Mouse (Mus musculus) liver, postnatal 0 days (tissue): ENCODE measurements around the gene Fam114a1.

Experiments used
- CTCF ChIP-seq: sonication (generic); IDR thresholded peaks from 2 replicates; pipeline ENCODE4 v1.5.1; 2016; ENCODE audit warnings: antibody characterized with exemption, low read depth
- EP300 ChIP-seq: IDR thresholded peaks from 2 replicates; pipeline ENCODE4 v1.6.1; 2016; ENCODE audit warnings: antibody characterized with exemption, low read depth, mild to moderate bottlenecking

DNA sequence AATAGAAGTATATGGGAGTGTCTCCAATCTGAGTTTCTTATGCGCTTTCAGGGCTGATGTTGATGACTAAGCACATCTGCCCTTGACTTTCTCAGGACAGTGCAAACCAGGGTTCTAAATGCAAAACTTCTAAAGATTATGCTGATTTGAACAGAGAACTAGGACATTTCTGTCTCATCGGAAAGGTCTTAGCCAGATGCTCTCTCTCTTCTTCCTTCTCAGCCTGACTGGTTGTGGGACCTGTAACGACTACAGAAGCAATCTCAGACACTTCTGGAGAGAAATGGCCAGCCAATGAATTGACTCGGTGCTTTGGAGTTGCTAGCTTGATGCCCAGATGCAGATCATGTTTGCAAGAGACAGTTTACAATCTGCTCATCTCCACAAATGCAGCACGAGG lies 80.0 kb downstream of the Fam114a1 start:
- no peak for TF ChIP-seq CTCF
- TF ChIP-seq EP300, result no peak
